Mouse (Mus musculus) CH12.LX (cell line): ENCODE measurements at regions not wholly inside any gene's neighbourhood (a gene's known extent, or its start where the extent isn't known, plus 50 kb on each side); places are given as distances from the start of the nearest gene placed in this dataset.

ENCODE experiments used
- DNase-seq: peaks from one replicate; pipeline ENCODE4 v3.0.0-alpha.2; 2013; ENCODE audit errors: extremely low read depth
- H3K27ac ChIP-seq: 2 replicates; pipeline ENCODE4 v1.5.1; 2012; ENCODE audit warnings: low read depth, mild to moderate bottlenecking, control low read depth, moderate library complexity; ENCODE audit not compliant: insufficient read depth
- H3K27me3 ChIP-seq: replicated peaks from 2 replicates; pipeline ENCODE3; 2012; ENCODE audit warnings: inconsistent platforms
- H3K36me3 ChIP-seq, 2 experiments: replicated peaks in 1 of 2; 2 replicates each; pipeline versions ENCODE3 to v1.6.1; 2012; ENCODE audit warnings: inconsistent platforms in 1 of 2, low read length in 1 of 2, mild to moderate bottlenecking in 1 of 2, mixed read lengths in 1 of 2, moderate library complexity in 1 of 2; ENCODE audit not compliant: control insufficient read depth in 1 of 2, insufficient read depth in 1 of 2
- H3K4me1 ChIP-seq, 2 experiments: 2 replicates each; pipeline ENCODE4 v1.6.1; 2012; ENCODE audit warnings: inconsistent platforms in 1 of 2, moderate library complexity in 1 of 2; ENCODE audit not compliant: insufficient read depth in 2 of 2, control insufficient read depth in 1 of 2
- H3K4me2 ChIP-seq: 2 replicates; pipeline ENCODE4 v1.6.1; 2012; ENCODE audit warnings: low read depth, mild to moderate bottlenecking, control low read depth; ENCODE audit not compliant: poor library complexity, insufficient read depth, severe bottlenecking
- H3K4me3 ChIP-seq, 3 experiments: fragments of 150-350 bp in 1 of 3; sonication (generic) in 1 of 3; replicated peaks in 1 of 3; 2 replicates each; pipeline versions ENCODE3 to v1.5.1; 2011 to 2012; ENCODE audit warnings: low read depth in 2 of 3, low read length in 2 of 3, mild to moderate bottlenecking in 2 of 3, moderate library complexity in 2 of 3, control low read depth in 1 of 3, improper control_type of control experiment in 1 of 3, inconsistent platforms in 1 of 3, mixed read lengths in 1 of 3; ENCODE audit not compliant: poor library complexity in 1 of 3
- H3K79me2 ChIP-seq: replicated peaks from 2 replicates; pipeline ENCODE4 v1.6.1; 2012; ENCODE audit warnings: mild to moderate bottlenecking, moderate library complexity; ENCODE audit not compliant: control insufficient read depth, poor library complexity, insufficient read depth, severe bottlenecking; ENCODE audit errors: extremely low read depth
- H3K9ac ChIP-seq: 2 replicates; pipeline ENCODE4 v1.6.1; 2012; ENCODE audit warnings: low read depth, mild to moderate bottlenecking, control low read depth, moderate library complexity; ENCODE audit not compliant: insufficient read depth
- H3K9me3 ChIP-seq: replicated peaks from 2 replicates; pipeline ENCODE3; 2012; ENCODE audit warnings: low read length, inconsistent platforms, mixed read lengths
- CHD1 ChIP-seq: IDR thresholded peaks from 2 replicates; pipeline ENCODE4 v1.6.1; 2012; ENCODE audit warnings: low read depth, low read length, improper control_type of control experiment, inconsistent platforms
- CHD2 ChIP-seq: IDR thresholded peaks from 2 replicates; pipeline ENCODE4 v1.6.1; 2011; ENCODE audit warnings: low read length, improper control_type of control experiment
- CTCF ChIP-seq, 2 experiments: IDR thresholded peaks in 1 of 2; conservative IDR thresholded peaks in 1 of 2; 2 replicates each; pipeline ENCODE4 v1.5.1; 2011 to 2012; ENCODE audit warnings: low read depth in 2 of 2, low read length in 2 of 2, improper control_type of control experiment in 1 of 2, inconsistent platforms in 1 of 2, mild to moderate bottlenecking in 1 of 2, moderate library complexity in 1 of 2
- E2F4 ChIP-seq: IDR thresholded peaks from 2 replicates; pipeline ENCODE4 v1.6.1; 2011; ENCODE audit warnings: low read depth, low read length, improper control_type of control experiment; ENCODE audit not compliant: insufficient replicate concordance
- ETS1 ChIP-seq: conservative IDR thresholded peaks from 2 replicates; pipeline ENCODE4 v1.6.1; 2012; ENCODE audit warnings: low read depth, mild to moderate bottlenecking, inconsistent platforms, low read length, improper control_type of control experiment, moderate library complexity
- GABPA ChIP-seq: IDR thresholded peaks from 2 replicates; pipeline ENCODE4 v1.6.1; 2012; ENCODE audit warnings: low read depth, low read length, improper control_type of control experiment, inconsistent platforms; ENCODE audit not compliant: insufficient replicate concordance
- HCFC1 ChIP-seq: IDR thresholded peaks from 2 replicates; pipeline ENCODE4 v1.6.1; 2012; ENCODE audit warnings: low read depth, mild to moderate bottlenecking, inconsistent platforms, low read length, improper control_type of control experiment
- IRF4 ChIP-seq: IDR thresholded peaks from 2 replicates; pipeline ENCODE4 v1.6.1; 2014; ENCODE audit warnings: low read depth, mild to moderate bottlenecking, inconsistent platforms, low read length, improper control_type of control experiment
- JUN ChIP-seq: IDR thresholded peaks from 2 replicates; pipeline ENCODE4 v1.6.1; 2011; ENCODE audit warnings: low read depth, mild to moderate bottlenecking, low read length, improper control_type of control experiment, moderate library complexity; ENCODE audit not compliant: insufficient read depth
- JUND ChIP-seq: conservative IDR thresholded peaks from 2 replicates; pipeline ENCODE4 v1.6.1; 2011; ENCODE audit warnings: low read depth, low read length, improper control_type of control experiment
- KAT2A ChIP-seq: IDR thresholded peaks from 2 replicates; pipeline ENCODE4 v1.6.1; 2012; ENCODE audit warnings: low read length, improper control_type of control experiment, inconsistent platforms; ENCODE audit not compliant: insufficient replicate concordance
- MAFK ChIP-seq: IDR thresholded peaks from 2 replicates; pipeline ENCODE4 v1.6.1; 2011; ENCODE audit warnings: low read length, improper control_type of control experiment; ENCODE audit not compliant: insufficient replicate concordance
- MXI1 ChIP-seq: IDR thresholded peaks from 2 replicates; pipeline ENCODE4 v1.6.1; 2011; ENCODE audit warnings: mild to moderate bottlenecking, low read depth, low read length, improper control_type of control experiment
- NELFE ChIP-seq: IDR thresholded peaks from 2 replicates; pipeline ENCODE4 v1.6.1; 2011; ENCODE audit warnings: low read depth, low read length, improper control_type of control experiment
- NRF1 ChIP-seq: IDR thresholded peaks from 2 replicates; pipeline ENCODE4 v1.6.1; 2014; ENCODE audit warnings: low read depth, mild to moderate bottlenecking, inconsistent platforms, low read length, improper control_type of control experiment, moderate library complexity
- RAD21 ChIP-seq: IDR thresholded peaks from 2 replicates; pipeline ENCODE4 v1.6.1; 2011; ENCODE audit warnings: low read depth, mild to moderate bottlenecking, low read length, improper control_type of control experiment, moderate library complexity
- SMC3 ChIP-seq: IDR thresholded peaks from 2 replicates; pipeline ENCODE4 v1.6.1; 2011; ENCODE audit warnings: low read depth, low read length, improper control_type of control experiment
- TBP ChIP-seq: conservative IDR thresholded peaks from 2 replicates; pipeline ENCODE4 v1.6.1; 2011; ENCODE audit warnings: low read depth, low read length, improper control_type of control experiment
- TCF12 ChIP-seq: IDR thresholded peaks from 2 replicates; pipeline ENCODE4 v1.6.1; 2014; ENCODE audit warnings: low read depth, mild to moderate bottlenecking, inconsistent platforms, low read length, improper control_type of control experiment
- UBTF ChIP-seq: IDR thresholded peaks from 2 replicates; pipeline ENCODE4 v1.6.1; 2012; ENCODE audit warnings: low read depth, mild to moderate bottlenecking, inconsistent platforms, low read length, improper control_type of control experiment, moderate library complexity
- USF2 ChIP-seq: conservative IDR thresholded peaks from 2 replicates; pipeline ENCODE4 v1.6.1; 2011; ENCODE audit warnings: low read depth, low read length, improper control_type of control experiment
- ZKSCAN1 ChIP-seq: IDR thresholded peaks from 2 replicates; pipeline ENCODE4 v1.6.1; 2012; ENCODE audit warnings: low read depth, inconsistent platforms, low read length, improper control_type of control experiment, borderline replicate concordance
- ZMIZ1 ChIP-seq: IDR thresholded peaks from 2 replicates; pipeline ENCODE4 v1.6.1; 2012; ENCODE audit warnings: low read depth, mild to moderate bottlenecking, inconsistent platforms, low read length, improper control_type of control experiment
- ZNF384 ChIP-seq: IDR thresholded peaks from 2 replicates; pipeline ENCODE4 v1.6.1; 2012; ENCODE audit warnings: low read depth, low read length, improper control_type of control experiment, inconsistent platforms
- dilution Hi-C: fragments of 300-500 bp; cut with MboI; formaldehyde crosslinking; loops from 2 replicates; pipeline ENCODE4 v1.14.3; 2020; ENCODE audit warnings: low sequenced_read_pairs; ENCODE audit not compliant: extremely low pct_unique_long_range_greater_than_20kb, extremely low pct_ligation_motif_present
- in situ Hi-C: fragments of 300-500 bp; cut with MboI; formaldehyde crosslinking; loops from 3 replicates; pipeline ENCODE4 v1.14.3; 2019; ENCODE audit warnings: low sequenced_read_pairs, low pct_ligation_motif_present, low pct_unique_long_range_greater_than_20kb, mixed read lengths

DNA sequence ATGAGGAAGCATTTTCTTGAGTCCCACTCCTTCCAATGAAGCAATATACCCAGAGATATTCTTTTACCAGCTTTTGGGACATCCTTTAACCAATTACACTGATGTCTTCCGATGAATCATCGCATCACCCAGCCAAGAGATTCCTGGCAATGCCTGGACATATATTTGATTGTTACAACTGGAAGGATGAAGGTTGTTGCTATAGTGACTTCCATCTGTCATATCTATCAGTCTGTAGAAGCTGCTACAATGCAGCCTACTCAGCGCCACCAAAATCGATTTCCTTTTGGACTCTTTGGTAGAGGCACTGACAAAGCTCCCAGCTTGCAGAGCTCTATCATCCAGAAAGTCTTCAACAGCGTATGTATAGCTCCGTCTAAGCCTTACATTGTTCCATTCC lies 661.0 kb upstream of the Sox9 start:
- Histone ChIP-seq H3K36me3 (no peaks in the 10 kb centered on the region), H3K4me3 (no peak overlapping the region), H3K9ac (no peak overlapping the region), H3K27ac (no peak overlapping the region), H3K79me2 (no peaks in the 10 kb centered on the region)
- in situ Hi-C loops (no loop called here), dilution Hi-C loops (no loop called here)
- DNase-seq, result no peak
- TF ChIP-seq TBP (no peak), ETS1 (no peak), CTCF (conservative IDR thresholded peaks at IDR 0.05 in 1 of 2, IDR thresholded peaks at IDR 0.05 in 1 of 2; ENCODE audit: low read depth in 2 of 2, low read length in 2 of 2) (no peak), HCFC1 (no peak), IRF4 (no peak), JUND (no peak), USF2 (no peak), ZNF384 (no peak), RAD21 (no peak), ZMIZ1 (no peak), MXI1 (no peak), KAT2A (no peak), GABPA (no peak), JUN (no peak), E2F4 (no peak), CHD2 (no peak), UBTF (no peak), NRF1 (no peak)
- TF ChIP-seq, all 38 proteins: peak for 0
- H3K4me1 ChIP-seq, result no peaks in the 10 kb centered on the region
- no peak overlapping the region for H3K4me2 ChIP-seq
- peaks cover 62% of the 10 kb centered on the region for H3K9me3 ChIP-seq
- no peaks in the 10 kb centered on the region for H3K27me3 ChIP-seq

DNA sequence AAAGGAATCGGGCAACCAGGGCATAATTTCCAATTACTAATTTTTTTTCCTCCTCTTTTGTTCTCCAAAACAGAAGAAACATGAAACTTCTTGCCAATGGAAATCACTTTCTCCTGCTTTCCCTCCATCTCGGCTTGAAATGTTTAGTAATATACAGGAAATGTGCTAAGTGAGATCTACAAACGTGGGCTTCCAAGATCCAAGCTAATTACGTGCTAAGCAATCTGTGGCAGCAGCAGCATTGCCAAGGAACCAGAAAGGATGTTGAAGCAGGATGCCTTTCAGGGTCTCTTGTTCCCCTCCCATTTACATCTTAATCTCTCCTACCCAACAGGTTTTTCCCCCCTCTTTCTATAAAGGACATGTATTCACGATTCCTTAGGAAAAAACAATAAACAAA lies 660.2 kb upstream of the Sox9 start:
- in situ Hi-C loops, result no loop called here
- Histone ChIP-seq H3K79me2 (no peaks in the 10 kb centered on the region), H3K4me3 (no peak overlapping the region), H3K27ac (no peak overlapping the region)
- no peak for TF ChIP-seq TCF12
- TF ChIP-seq TBP, result no peak
- TF ChIP-seq NELFE, result no peak
- TF ChIP-seq ZKSCAN1, result no peak
- no peak for TF ChIP-seq CTCF (conservative IDR thresholded peaks at IDR 0.05 in 1 of 2, IDR thresholded peaks at IDR 0.05 in 1 of 2; ENCODE audit: low read depth in 2 of 2, low read length in 2 of 2)
- TF ChIP-seq JUND, result no peak
- no peak for TF ChIP-seq MAFK
- no peak for TF ChIP-seq RAD21
- no peak for TF ChIP-seq CHD2
- TF ChIP-seq CHD1, result no peak
- TF ChIP-seq HCFC1, result no peak
- no peak for TF ChIP-seq ETS1
- no peak for TF ChIP-seq SMC3
- TF ChIP-seq, all 38 proteins: peak for 0
- no peaks in the 10 kb centered on the region for H3K4me1 ChIP-seq
- dilution Hi-C loops, result no loop called here
- no peaks in the 10 kb centered on the region for H3K36me3 ChIP-seq
- H3K27me3 ChIP-seq, result no peaks in the 10 kb centered on the region
- peaks cover 61% of the 10 kb centered on the region for H3K9me3 ChIP-seq
- no peak for DNase-seq
- no peak overlapping the region for H3K9ac ChIP-seq
- no peak overlapping the region for H3K4me2 ChIP-seq
